Mouse (Mus musculus): ENCODE data around the gene Blmh.

- TF ChIP-seq CTCF (IDR thresholded peaks at IDR 0.05; ENCODE audit: low read depth) (no peak), EP300 (IDR thresholded peaks at IDR 0.05; ENCODE audit: low read depth) (no peak)
Observed at GRCm38 (mm10) chr11:76984173-76984572, 59.6 kb downstream of the Blmh start.

Data from liver, embryonic 14.5 days (tissue).